Mouse (Mus musculus) heart, embryonic 14.5 days (tissue): ENCODE measurements around the gene Disc1. TPM values are rescaled to one million over a fixed set of nuclear protein-coding genes. Genes with fewer than 3 reads are reported as not detected.

Experiments used
- ATAC-seq: fragments of 200-750 bp; cut with Nextera tagmentation; 2 replicates; pipeline ENCODE4 v1.8.0; 2017; ENCODE audit warnings: low read depth, moderate TSS enrichment; ENCODE audit not compliant: insufficient number of reproducible peaks, insufficient read depth, low FRiP score
- H3K27ac ChIP-seq, 2 experiments: fragments of 200-500 bp in 1 of 2; fragments of 300-500 bp in 1 of 2; sonication (generic) in 1 of 2; replicated peaks in 1 of 2; 2 replicates each; pipeline ENCODE4 v1.5.1; 2012 to 2014; ENCODE audit warnings: low read depth in 2 of 2, low read length in 2 of 2, control low read depth in 1 of 2, mild to moderate bottlenecking in 1 of 2, mixed read lengths in 1 of 2; ENCODE audit not compliant: control insufficient read depth in 1 of 2, insufficient read depth in 1 of 2
- H3K27me3 ChIP-seq: fragments of 300-500 bp; sonication (generic); 2 replicates; pipeline ENCODE4 v1.6.1; 2014; ENCODE audit warnings: mild to moderate bottlenecking, low read length, control low read depth; ENCODE audit not compliant: control insufficient read depth, insufficient read depth
- H3K36me3 ChIP-seq: fragments of 300-500 bp; sonication (generic); 2 replicates; pipeline ENCODE4 v1.6.1; 2014; ENCODE audit warnings: mild to moderate bottlenecking, control low read depth, low read length, mixed read lengths; ENCODE audit not compliant: control insufficient read depth, insufficient read depth
- H3K4me1 ChIP-seq, 2 experiments: fragments of 200-500 bp in 1 of 2; fragments of 300-500 bp in 1 of 2; sonication (generic) in 1 of 2; 2 replicates each; pipeline ENCODE4 v1.6.1; 2012 to 2014; ENCODE audit warnings: low read length in 2 of 2, control low read depth in 1 of 2, mixed read lengths in 1 of 2; ENCODE audit not compliant: control insufficient read depth in 2 of 2, insufficient read depth in 2 of 2
- H3K4me2 ChIP-seq: fragments of 300-500 bp; sonication (generic); 2 replicates; pipeline ENCODE4 v1.6.1; 2014; ENCODE audit warnings: mild to moderate bottlenecking, low read length
- H3K4me3 ChIP-seq, 2 experiments: fragments of 200-500 bp in 1 of 2; fragments of 300-500 bp in 1 of 2; sonication (generic) in 1 of 2; 2 replicates each; pipeline ENCODE4 v1.5.1; 2012 to 2014; ENCODE audit warnings: low read length in 2 of 2, mild to moderate bottlenecking in 2 of 2, control low read depth in 1 of 2, low read depth in 1 of 2, moderate library complexity in 1 of 2; ENCODE audit not compliant: control insufficient read depth in 1 of 2, insufficient read depth in 1 of 2
- H3K9ac ChIP-seq: fragments of 300-500 bp; sonication (generic); 2 replicates; pipeline ENCODE4 v1.6.1; 2014; ENCODE audit warnings: mild to moderate bottlenecking, low read length
- H3K9me3 ChIP-seq: fragments of 300-500 bp; sonication (generic); 2 replicates; pipeline ENCODE4 v1.6.1; 2016; ENCODE audit warnings: low read length, control low read depth; ENCODE audit not compliant: control insufficient read depth
- WGBS: fragments of 180-500 bp; shearing (Covaris S2); extraction: QIAGEN DNeasy Blood & Tissue Kit; methylation state at CpG from one replicate; pipeline ENCODE4 v1.1.7; 2014; 5-methylcytosine and 5-hydroxymethylcytosine counted together
- polyA plus RNA-seq: library from polyadenylated mRNA; unstranded; fragments of >200 nt; fragmentation: Nextera tagmentation; extraction: Ambion mirVana; gene quantifications from 2 replicates; pipeline ENCODE4 v1.2.1, GENCODE M21; 2014

The Disc1 gene
- polyA plus RNA-seq, 1 experiment from 2014 or later = 4.2 TPM

DNA sequence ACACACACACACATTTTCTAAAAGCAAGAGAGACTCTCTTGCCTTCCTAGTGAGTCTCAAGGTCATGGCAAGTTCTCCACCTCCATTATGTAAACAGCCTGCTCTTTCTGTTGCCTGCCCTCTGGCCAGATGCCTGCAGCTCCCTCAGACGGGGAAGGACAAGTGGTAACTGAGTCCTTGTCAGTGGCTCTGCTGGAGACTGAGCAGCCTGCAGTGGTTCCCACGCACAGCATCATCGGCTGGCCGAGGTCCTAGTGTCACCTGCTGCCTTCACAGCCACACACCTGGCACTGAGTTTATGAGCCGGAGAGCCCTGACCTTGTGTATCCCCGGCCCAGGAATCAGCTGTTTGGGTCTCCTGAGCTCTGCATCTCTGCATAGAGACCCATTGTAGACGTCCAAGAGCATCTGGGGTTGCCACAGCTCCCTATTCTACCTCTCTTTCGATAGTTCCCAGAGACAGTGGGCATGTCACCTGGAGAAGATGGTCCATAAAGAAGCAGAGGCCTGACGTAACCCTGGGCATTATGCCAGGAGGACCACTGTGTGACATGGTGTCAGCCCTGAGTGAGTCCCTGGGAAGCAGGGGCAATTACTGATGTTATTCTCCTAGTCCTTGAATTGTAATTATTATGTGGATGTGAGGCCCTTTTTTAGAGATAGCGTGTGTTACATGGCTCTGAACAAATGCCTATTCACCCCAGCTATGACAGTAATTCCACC, 169.2 kb downstream of the Disc1 start:
- no peak for ATAC-seq

DNA sequence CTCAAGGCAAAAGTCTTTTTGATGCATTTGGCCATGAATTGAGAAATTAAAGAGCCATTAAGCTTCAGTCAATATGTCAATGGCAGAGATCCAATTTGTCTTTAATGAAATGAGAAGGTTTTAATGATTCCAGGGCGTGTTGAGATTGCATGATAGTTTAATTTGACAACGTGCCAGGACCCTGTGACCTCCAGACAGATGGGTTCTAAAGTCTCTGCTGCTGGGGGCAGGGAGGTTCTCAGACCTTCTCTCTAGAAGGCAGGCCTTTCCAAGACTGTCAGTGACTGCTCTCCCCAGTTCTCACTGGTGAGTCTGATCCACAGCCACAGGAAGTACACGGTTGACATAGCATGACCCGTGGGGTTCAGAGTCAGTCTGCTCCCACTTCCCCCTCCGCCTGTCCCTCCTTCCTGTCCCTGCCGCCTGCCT, 170.3 kb downstream of the Disc1 start:
- Histone ChIP-seq H3K4me1 (peaks cover 39 to 49% of the 10 kb centered on the region in 2 experiments), H3K36me3 (no peaks in the 10 kb centered on the region), H3K4me2 (no peak overlapping the region), H3K27me3 (no peaks in the 10 kb centered on the region), H3K9me3 (no peaks in the 10 kb centered on the region), H3K27ac (0 out of 4 replicates have a peak overlapping the region, but pooled peaks of 1 of the 2 experiments have one; percentile 1), H3K4me3 (no peak overlapping the region), H3K9ac (no peak overlapping the region)
- 68% methylated on average over 6 of the region's 6 CpGs for WGBS
- ATAC-seq = no peak; the same call in 1 of the 2 replicates

More for the DNA sequence above, 169.2 kb downstream of the Disc1 start:
- no peaks in the 10 kb centered on the region for H3K27me3 ChIP-seq
- H3K27ac ChIP-seq = peak overlapping the region; percentile 12 to 66
- H3K4me1 ChIP-seq = peaks cover 43 to 54% of the 10 kb centered on the region in 2 experiments
- WGBS = 51% methylated on average over 10 of the region's 10 CpGs
- no peak overlapping the region for H3K4me3 ChIP-seq
- no peak overlapping the region for H3K4me2 ChIP-seq
- no peaks in the 10 kb centered on the region for H3K36me3 ChIP-seq
- H3K9me3 ChIP-seq = no peaks in the 10 kb centered on the region
- H3K9ac ChIP-seq = no peak overlapping the region

GRCm38 (mm10) chr8:125225266-125225665, 171.3 kb downstream of the Disc1 start:
- ATAC-seq = no peak
- H3K4me1 ChIP-seq = peaks cover 35 to 49% of the 10 kb centered on the region in 2 experiments
- H3K27ac ChIP-seq = no peak overlapping the region
- H3K27me3 ChIP-seq = no peaks in the 10 kb centered on the region
- H3K9ac ChIP-seq = no peak overlapping the region
- no peaks in the 10 kb centered on the region for H3K36me3 ChIP-seq
- no peaks in the 10 kb centered on the region for H3K9me3 ChIP-seq
- no peak overlapping the region for H3K4me2 ChIP-seq
- 90% methylated on average over 9 of the region's 9 CpGs for WGBS
- no peak overlapping the region for H3K4me3 ChIP-seq

GRCm38 (mm10) chr8:125226989-125227624, 173.1 kb downstream of the Disc1 start:
- Histone ChIP-seq H3K4me2 (peak overlapping the region; percentile 24; the same call in 1 of the 2 replicates), H3K27ac (peak overlapping the region in 1 of 2 experiments; percentile 33; a peak in 2 of 4 replicates), H3K9me3 (no peaks in the 10 kb centered on the region), H3K4me1 (peaks cover 31 to 38% of the 10 kb centered on the region in 2 experiments), H3K9ac (peak overlapping the region; percentile 23; the same call in 1 of the 2 replicates), H3K4me3 (no peak overlapping the region), H3K27me3 (no peaks in the 10 kb centered on the region), H3K36me3 (no peaks in the 10 kb centered on the region)
- no peak for ATAC-seq
- WGBS = 45% methylated on average over 14 of the region's 14 CpGs

DNA sequence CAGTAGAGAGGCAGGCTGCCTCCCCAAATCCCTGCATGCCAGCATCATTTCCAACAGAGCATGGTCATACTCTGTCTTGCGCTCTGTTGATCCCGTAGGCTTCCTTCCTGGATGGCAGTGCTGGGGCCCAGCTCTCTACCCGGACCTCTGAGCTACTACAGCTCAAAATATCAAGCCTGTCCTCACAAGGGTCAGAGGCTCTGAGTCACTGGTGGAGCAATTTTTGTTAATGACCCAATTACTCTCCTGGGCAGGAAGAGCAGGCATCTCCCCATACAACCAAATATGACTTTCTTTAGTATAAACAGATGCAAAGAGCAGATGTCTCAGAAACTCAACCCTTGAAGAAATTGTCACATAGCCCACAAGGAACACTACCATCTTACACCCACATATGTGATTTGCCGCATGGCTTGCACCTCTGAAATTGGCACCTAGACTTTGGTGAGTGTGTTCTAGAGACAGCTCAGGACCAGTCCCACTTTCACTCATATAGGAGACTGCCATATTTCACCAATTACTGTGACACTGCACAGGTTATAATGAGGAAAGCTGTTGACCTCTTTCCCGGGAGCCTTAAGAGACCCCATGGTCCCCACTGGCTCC, 176.6 kb downstream of the Disc1 start:
- no peaks in the 10 kb centered on the region for H3K27me3 ChIP-seq
- H3K36me3 ChIP-seq = no peaks in the 10 kb centered on the region
- no peak overlapping the region for H3K4me3 ChIP-seq
- no peaks in the 10 kb centered on the region for H3K9me3 ChIP-seq
- H3K27ac ChIP-seq = no peak overlapping the region
- WGBS = 78% methylated on average over 5 of the region's 5 CpGs
- ATAC-seq = no peak
- peaks cover 15 to 17% of the 10 kb centered on the region in 2 experiments for H3K4me1 ChIP-seq
- H3K9ac ChIP-seq = no peak overlapping the region
- H3K4me2 ChIP-seq = no peak overlapping the region

DNA sequence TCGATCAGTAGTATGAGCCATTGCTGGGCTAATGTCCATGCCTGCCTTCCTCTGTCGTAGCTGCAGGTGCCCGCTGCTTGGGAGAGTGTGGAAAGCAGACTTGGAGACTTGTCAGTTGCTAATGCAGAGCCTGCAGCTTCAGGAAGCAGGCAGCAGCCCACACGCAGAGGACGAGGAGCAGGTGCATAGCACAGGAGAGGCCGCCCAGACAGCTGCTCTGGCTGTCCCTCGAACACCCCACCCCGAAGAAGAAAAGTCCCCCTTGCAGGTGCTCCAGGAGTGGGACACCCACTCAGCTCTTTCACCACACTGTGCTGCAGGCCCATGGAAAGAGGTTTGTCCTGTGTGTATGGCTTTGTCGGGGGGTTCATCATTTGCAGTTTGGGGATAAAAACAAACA, 178.7 kb downstream of the Disc1 start:
- Histone ChIP-seq H3K4me2 (no peak overlapping the region), H3K9me3 (no peaks in the 10 kb centered on the region), H3K4me3 (no peak overlapping the region), H3K27me3 (no peaks in the 10 kb centered on the region), H3K27ac (no peak overlapping the region), H3K36me3 (no peaks in the 10 kb centered on the region), H3K4me1 (peaks cover 18 to 19% of the 10 kb centered on the region in 2 experiments), H3K9ac (no peak overlapping the region)
- WGBS = 67% methylated on average over 9 of the region's 9 CpGs
- ATAC-seq = no peak

DNA sequence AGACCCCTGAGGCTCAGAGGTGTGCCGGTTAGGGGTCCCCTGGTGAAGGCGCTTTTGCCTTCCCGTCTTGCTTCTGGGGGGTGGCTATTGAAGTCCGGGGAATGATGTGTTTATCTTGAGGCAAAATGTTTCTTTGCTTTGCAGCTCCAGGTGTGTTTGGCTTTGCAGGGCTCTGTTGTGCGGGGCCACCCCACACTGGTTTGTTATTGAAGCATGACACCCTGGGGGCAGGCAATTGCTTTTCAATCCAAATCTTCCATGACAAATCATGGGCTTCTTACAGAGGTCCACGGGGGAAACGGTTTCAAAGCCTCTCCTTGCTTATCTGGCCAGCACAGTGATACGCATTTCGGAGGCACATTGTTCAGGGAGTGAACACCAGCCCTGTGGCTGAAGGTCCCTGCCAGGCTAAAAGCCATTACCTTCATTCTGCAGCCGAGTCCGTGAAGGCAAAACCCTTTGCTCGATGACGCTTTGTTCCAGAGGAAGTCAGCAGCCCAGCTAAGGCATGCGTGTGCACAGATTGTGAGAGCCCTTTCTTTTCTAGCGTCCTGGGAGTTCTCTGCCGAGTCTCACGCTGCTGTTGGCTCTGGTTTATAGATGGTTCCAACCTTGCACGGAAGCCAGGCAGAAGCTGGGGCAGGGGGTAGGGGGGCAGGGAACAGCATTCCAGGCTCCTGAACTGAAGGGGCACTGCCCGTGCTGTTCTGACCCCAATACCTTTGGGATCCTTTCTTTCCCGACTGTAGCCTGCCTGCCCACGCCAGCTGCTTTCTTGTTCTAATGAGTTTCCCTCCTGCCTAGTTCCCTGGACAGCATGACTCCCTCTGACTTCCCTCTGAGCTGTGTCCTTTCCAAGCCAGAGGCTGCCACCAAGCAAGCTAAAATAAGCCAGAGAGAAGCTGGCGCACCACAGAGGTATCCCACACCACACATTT, 182.2 kb downstream of the Disc1 start:
- peak overlapping the region; percentile 17 to 22 for H3K4me3 ChIP-seq
- WGBS = 16% methylated on average over 22 of the region's 22 CpGs
- H3K4me1 ChIP-seq = peaks cover 20% of the 10 kb centered on the region in 2 experiments
- ATAC-seq = peak; percentile 52
- no peaks in the 10 kb centered on the region for H3K9me3 ChIP-seq
- H3K27ac ChIP-seq = peak overlapping the region; percentile 72 to 91
- H3K36me3 ChIP-seq = no peaks in the 10 kb centered on the region
- H3K27me3 ChIP-seq = no peaks in the 10 kb centered on the region
- H3K9ac ChIP-seq = peak overlapping the region; percentile 70
- H3K4me2 ChIP-seq = peak overlapping the region; percentile 65
